In genomic region chr4:126099365-126099764, GRCm38 (mm10) we compare ENCODE assay signal across 18 mouse cellular contexts. TPM values are rescaled to one million over a fixed set of nuclear protein-coding genes. Genes with fewer than 3 reads are reported as not detected.
A peak's percentile ranks its signal among the peaks of the same experiment; 100 is the strongest.
DNase-seq lines count a peak whose midpoint lies in the region; ATAC-seq and TF ChIP-seq lines count a peak whose summit lies in the region.
"Had no signal": no experiment of that assay in that cellular context is flagged by ENCODE, and none has a peak within 500 bp of the region (broad histone marks: within the 10 kb centered on the region; RNA-seq: fewer than 3 reads in every experiment).

No protein-coding gene starts in this region.

- no peak for TF ChIP-seq EP300 in heart, postnatal 0 days (IDR thresholded peaks at IDR 0.05; ENCODE audit: low read depth)

- peak overlapping the region; percentile 35; the same call in 1 of the 2 replicates for H3K27ac ChIP-seq in forebrain, postnatal 0 days (ENCODE audit: low read depth, low read length)
- H3K27ac ChIP-seq in forebrain, embryonic 11.5 days (ENCODE audit: low read depth, low read length) = no peak overlapping the region
- H3K27ac ChIP-seq in heart, postnatal 0 days (ENCODE audit: low read depth) = peak overlapping the region; percentile 75
- H3K27ac ChIP-seq: embryonic facial prominence, embryonic 13.5 days; limb, embryonic 10.5 days had no signal

- no peak overlapping the region for H3K4me2 ChIP-seq in forebrain, postnatal 0 days (ENCODE audit: low read depth)
- H3K4me2 ChIP-seq in forebrain, embryonic 11.5 days (ENCODE audit: low read depth, low read length, severe bottlenecking) = no peak overlapping the region
- no peak overlapping the region for H3K4me2 ChIP-seq in heart, postnatal 0 days (ENCODE audit: low read depth, low read length)
- H3K4me2 ChIP-seq: embryonic facial prominence, embryonic 13.5 days; lung, embryonic 14.5 days had no signal

- intact Hi-C loops in heart, postnatal 36 days (cut with DNase I) = loop anchor here (5.0 kb wide), 1 partner anchor 223 kb away; the partner anchor contains the start of gene Adprhl2

- H3K4me3 ChIP-seq in forebrain, postnatal 0 days (ENCODE audit: low read depth, low read length) = no peak overlapping the region
- no peak overlapping the region for H3K4me3 ChIP-seq in forebrain, embryonic 11.5 days (ENCODE audit: low read depth, low read length)
- no peak overlapping the region for H3K4me3 ChIP-seq in heart, postnatal 0 days (ENCODE audit: low read depth, low read length)
- H3K4me3 ChIP-seq: embryonic facial prominence, embryonic 13.5 days; limb, embryonic 10.5 days had no signal

- H3K9me3 ChIP-seq in forebrain, postnatal 0 days (ENCODE audit: low read length) = no peaks in the 10 kb centered on the region
- H3K9me3 ChIP-seq in forebrain, embryonic 11.5 days (ENCODE audit: control insufficient read depth, low read length) = no peaks in the 10 kb centered on the region
- H3K9me3 ChIP-seq in heart, postnatal 0 days (replicated peaks; ENCODE audit: control insufficient read depth, low read length) = no peaks in the 10 kb centered on the region
- H3K9me3 ChIP-seq: embryonic facial prominence, embryonic 13.5 days; limb, embryonic 10.5 days had no signal

- H3K4me1 ChIP-seq in forebrain, postnatal 0 days (ENCODE audit: insufficient read depth) = peaks cover 15% of the 10 kb centered on the region
- no peaks in the 10 kb centered on the region; the same call in 1 of the 2 replicates for H3K4me1 ChIP-seq in forebrain, embryonic 11.5 days (replicated peaks; ENCODE audit: control insufficient read depth, insufficient read depth, low read length)
- H3K4me1 ChIP-seq in heart, postnatal 0 days (ENCODE audit: control insufficient read depth, insufficient read depth) = peaks cover 33% of the 10 kb centered on the region

- WGBS in forebrain, postnatal 0 days = 96% methylated on average over 3 of the region's 3 CpGs
- WGBS in forebrain, embryonic 11.5 days = 95% methylated on average over 3 of the region's 3 CpGs
- 86% methylated on average over 3 of the region's 3 CpGs for WGBS in heart, postnatal 0 days

- ATAC-seq in forebrain, postnatal 0 days = no peak
- no peak for ATAC-seq in forebrain, embryonic 11.5 days (replicated peaks; ENCODE audit: low FRiP score)
- no peak for ATAC-seq in heart, postnatal 0 days (ENCODE audit: insufficient read depth, low read depth)
- ATAC-seq in megakaryocyte-erythroid progenitor cell, adult 5-6 weeks (replicated peaks; ENCODE audit: low FRiP score, low TSS enrichment, poor library complexity, severe bottlenecking) = peak; percentile 50
- no peak for ATAC-seq in cerebellum, adult (ENCODE audit: insufficient number of reproducible peaks, low FRiP score, low TSS enrichment)
- ATAC-seq: activated CD4-positive, CD25-positive, alpha-beta regulatory T cell, adult 4 months; forebrain, embryonic 16.5 days had no signal

- DNase-seq in forebrain, postnatal 0 days = no peak
- no peak for DNase-seq in forebrain, embryonic 11.5 days (ENCODE audit: low spot score)
- DNase-seq in heart, postnatal 0 days (ENCODE audit: low spot score) = no peak
- DNase-seq in heart, postnatal 36 days = no peak
- peak; percentile 50 for DNase-seq in liver
- no peak for DNase-seq in spleen, postnatal 36 days (ENCODE audit: low spot score in 2 of 2)
- DNase-seq: cerebellum, adult 18-20 months; kidney, adult 8-10 months; kidney, postnatal 4 days; layer of hippocampus, postnatal 36 days; lung, embryonic 14.5 days; thymus, postnatal 36 days had no signal

- TF ChIP-seq CTCF in forebrain, postnatal 0 days (IDR thresholded peaks at IDR 0.05; ENCODE audit: low read depth) = no peak
- no peak for TF ChIP-seq CTCF in heart, postnatal 0 days (IDR thresholded peaks at IDR 0.05; ENCODE audit: low read depth)

- no peaks in the 10 kb centered on the region for H3K36me3 ChIP-seq in forebrain, postnatal 0 days (ENCODE audit: insufficient read depth)
- H3K36me3 ChIP-seq in forebrain, embryonic 11.5 days (ENCODE audit: control insufficient read depth, insufficient read depth, low read length) = no peaks in the 10 kb centered on the region
- peaks cover 10% of the 10 kb centered on the region; the same call in 1 of the 2 replicates for H3K36me3 ChIP-seq in heart, postnatal 0 days (replicated peaks; ENCODE audit: control insufficient read depth, insufficient read depth, low read length)

- no peak overlapping the region for H3K9ac ChIP-seq in forebrain, postnatal 0 days
- no peak overlapping the region for H3K9ac ChIP-seq in forebrain, embryonic 11.5 days (ENCODE audit: low read length)
- H3K9ac ChIP-seq in heart, postnatal 0 days (replicated peaks; ENCODE audit: low read depth, low read length) = no peak overlapping the region
- H3K9ac ChIP-seq: embryonic facial prominence, embryonic 13.5 days; lung, embryonic 14.5 days had no signal

- H3K27me3 ChIP-seq in forebrain, postnatal 0 days (ENCODE audit: insufficient read depth, low read length) = no peaks in the 10 kb centered on the region
- no peaks in the 10 kb centered on the region for H3K27me3 ChIP-seq in forebrain, embryonic 11.5 days (ENCODE audit: control insufficient read depth, insufficient read depth, low read length)
- no peaks in the 10 kb centered on the region for H3K27me3 ChIP-seq in heart, postnatal 0 days (ENCODE audit: control insufficient read depth, insufficient read depth, low read length)
- H3K27me3 ChIP-seq: embryonic facial prominence, embryonic 13.5 days had no signal

RNA-seq across cellular contexts. Expression of gene Lsm10, which starts 2.9 kb away (rescaled TPM):
- total RNA-seq in forebrain, postnatal 0 days (2014; rRNA removed) = 36.1 and 37.1 TPM in 2 replicates
- 54.5 and 59.5 TPM in 2 replicates for polyA plus RNA-seq in forebrain, postnatal 0 days (2015; fragmentation: Nextera tagmentation; extraction: Ambion mirVana)
- polyA plus RNA-seq in forebrain, embryonic 11.5 days (2014; fragmentation: Nextera tagmentation; extraction: Ambion mirVana) = 43.0 and 44.4 TPM in 2 replicates
- 30.9 and 186 TPM in 2 replicates for total RNA-seq in heart, postnatal 0 days (2014; rRNA removed; ENCODE audit: low replicate concordance)
- polyA plus RNA-seq in heart, postnatal 0 days (2015; fragmentation: Nextera tagmentation; extraction: Ambion mirVana) = 41.7 and 43.1 TPM in 2 replicates
- 10 to 100 TPM; 14.5 to 16.4 TPM for total RNA-seq in heart, postnatal 36 days (2021)
- 30.8 and 32.0 TPM in 2 replicates for total RNA-seq in megakaryocyte-erythroid progenitor cell, adult 5-6 weeks (2014; fragmentation: Nextera tagmentation)
- 10.5 and 16.7 TPM in 2 replicates for total RNA-seq in megakaryocyte-erythroid progenitor cell, adult 5-6 weeks (2017)

RNA-seq across cellular contexts. Expression of gene Stk40, which starts 4.4 kb away (rescaled TPM):
- 11.7 and 19.6 TPM in 2 replicates for total RNA-seq in forebrain, postnatal 0 days (2014; rRNA removed)
- polyA plus RNA-seq in forebrain, postnatal 0 days (2015; fragmentation: Nextera tagmentation; extraction: Ambion mirVana) = 13.3 and 14.9 TPM in 2 replicates
- polyA plus RNA-seq in forebrain, embryonic 11.5 days (2014; fragmentation: Nextera tagmentation; extraction: Ambion mirVana) = 37.4 and 37.5 TPM in 2 replicates
- total RNA-seq in heart, postnatal 0 days (2014; rRNA removed; ENCODE audit: low replicate concordance) = 19.9 and 22.8 TPM in 2 replicates
- 14.2 and 17.3 TPM in 2 replicates for polyA plus RNA-seq in heart, postnatal 0 days (2015; fragmentation: Nextera tagmentation; extraction: Ambion mirVana)
- total RNA-seq in heart, postnatal 36 days (2021) = 10 to 100 TPM; 33.6 to 41.5 TPM
- total RNA-seq in megakaryocyte-erythroid progenitor cell, adult 5-6 weeks (2014; fragmentation: Nextera tagmentation) = 12.2 and 14.6 TPM in 2 replicates
- 10.0 and 11.7 TPM in 2 replicates for total RNA-seq in megakaryocyte-erythroid progenitor cell, adult 5-6 weeks (2017)

RNA-seq across cellular contexts. Expression of gene Oscp1, which starts 41.0 kb away (rescaled TPM):
- 30.8 and 32.8 TPM in 2 replicates for total RNA-seq in forebrain, postnatal 0 days (2014; rRNA removed)
- 37.4 and 43.7 TPM in 2 replicates for polyA plus RNA-seq in forebrain, postnatal 0 days (2015; fragmentation: Nextera tagmentation; extraction: Ambion mirVana)
- polyA plus RNA-seq in forebrain, embryonic 11.5 days (2014; fragmentation: Nextera tagmentation; extraction: Ambion mirVana) = 26.3 and 27.8 TPM in 2 replicates
- 1.4 and 5.9 TPM in 2 replicates for total RNA-seq in heart, postnatal 0 days (2014; rRNA removed; ENCODE audit: low replicate concordance)
- polyA plus RNA-seq in heart, postnatal 0 days (2015; fragmentation: Nextera tagmentation; extraction: Ambion mirVana) = 3.8 and 4.2 TPM in 2 replicates
- 1 to 10 TPM; 2.5 to 2.7 TPM for total RNA-seq in heart, postnatal 36 days (2021)
- total RNA-seq in megakaryocyte-erythroid progenitor cell, adult 5-6 weeks (2014; fragmentation: Nextera tagmentation) = 0.90 and 1.9 TPM in 2 replicates
- total RNA-seq in megakaryocyte-erythroid progenitor cell, adult 5-6 weeks (2017) = 0.91 and 22.0 TPM in 2 replicates

RNA-seq across cellular contexts. Expression of gene Eva1b, which starts 48.2 kb away (rescaled TPM):
- 12.9 and 14.4 TPM in 2 replicates for total RNA-seq in forebrain, postnatal 0 days (2014; rRNA removed)
- 10.6 and 12.6 TPM in 2 replicates for polyA plus RNA-seq in forebrain, postnatal 0 days (2015; fragmentation: Nextera tagmentation; extraction: Ambion mirVana)
- polyA plus RNA-seq in forebrain, embryonic 11.5 days (2014; fragmentation: Nextera tagmentation; extraction: Ambion mirVana) = 18.6 and 19.0 TPM in 2 replicates
- total RNA-seq in heart, postnatal 0 days (2014; rRNA removed; ENCODE audit: low replicate concordance) = 53.1 and 69.1 TPM in 2 replicates
- 26.8 and 28.5 TPM in 2 replicates for polyA plus RNA-seq in heart, postnatal 0 days (2015; fragmentation: Nextera tagmentation; extraction: Ambion mirVana)
- total RNA-seq in heart, postnatal 36 days (2021) = 10 to 100 TPM; 15.7 to 16.2 TPM
- total RNA-seq in megakaryocyte-erythroid progenitor cell, adult 5-6 weeks (2014; fragmentation: Nextera tagmentation) = not detected in 2 replicates
- 0.91 TPM in 1 of 2 replicates, not detected in the other for total RNA-seq in megakaryocyte-erythroid progenitor cell, adult 5-6 weeks (2017)

RNA-seq across cellular contexts. Expression of gene Mrps15, which starts 52.6 kb away (rescaled TPM):
- total RNA-seq in forebrain, postnatal 0 days (2014; rRNA removed) = 52.1 and 58.2 TPM in 2 replicates
- 116 and 120 TPM in 2 replicates for polyA plus RNA-seq in forebrain, postnatal 0 days (2015; fragmentation: Nextera tagmentation; extraction: Ambion mirVana)
- polyA plus RNA-seq in forebrain, embryonic 11.5 days (2014; fragmentation: Nextera tagmentation; extraction: Ambion mirVana) = 126 TPM in 2 replicates
- total RNA-seq in heart, postnatal 0 days (2014; rRNA removed; ENCODE audit: low replicate concordance) = 52.4 and 84.0 TPM in 2 replicates
- polyA plus RNA-seq in heart, postnatal 0 days (2015; fragmentation: Nextera tagmentation; extraction: Ambion mirVana) = 139 and 142 TPM in 2 replicates
- total RNA-seq in heart, postnatal 36 days (2021) = 10 to 100 TPM; 79.5 to 82.5 TPM
- 117 and 156 TPM in 2 replicates for total RNA-seq in megakaryocyte-erythroid progenitor cell, adult 5-6 weeks (2014; fragmentation: Nextera tagmentation)
- total RNA-seq in megakaryocyte-erythroid progenitor cell, adult 5-6 weeks (2017) = 85.7 and 87.1 TPM in 2 replicates
